18 mouse cellular contexts compared by ENCODE assay signal in genomic region chr15:62457990-62458389, GRCm38 (mm10).
DNase-seq lines count a peak whose midpoint lies in the region; ATAC-seq lines count a peak whose summit lies in the region.
"Had no signal": no experiment of that assay in that cellular context is flagged by ENCODE, and none has a peak within 500 bp of the region (broad histone marks: within the 10 kb centered on the region; RNA-seq: fewer than 3 reads in every experiment).

No protein-coding gene starts in this region.

- peak overlapping the region; percentile 44 for H3K27ac ChIP-seq in embryonic facial prominence, embryonic 10.5 days (replicated peaks)
- H3K27ac ChIP-seq: forebrain, embryonic 12.5 days; hindbrain, postnatal 0 days; liver, embryonic 12.5 days had no signal

- H3K4me1 ChIP-seq in embryonic facial prominence, embryonic 10.5 days = peaks cover 19% of the 10 kb centered on the region
- H3K4me1 ChIP-seq: heart, embryonic 12.5 days had no signal

- no peak overlapping the region for H3K4me3 ChIP-seq in embryonic facial prominence, embryonic 10.5 days
- H3K4me3 ChIP-seq: forebrain, embryonic 12.5 days; heart, embryonic 12.5 days; liver, embryonic 12.5 days had no signal

- 17% methylated on average over 2 of the region's 2 CpGs for WGBS in embryonic facial prominence, embryonic 10.5 days

- no peaks in the 10 kb centered on the region for H3K9me3 ChIP-seq in embryonic facial prominence, embryonic 10.5 days
- H3K9me3 ChIP-seq: forebrain, embryonic 12.5 days; heart, embryonic 12.5 days; liver, embryonic 12.5 days had no signal

- H3K36me3 ChIP-seq in embryonic facial prominence, embryonic 10.5 days (replicated peaks) = no peaks in the 10 kb centered on the region
- H3K36me3 ChIP-seq: forebrain, embryonic 12.5 days; heart, embryonic 12.5 days; liver, embryonic 12.5 days had no signal

- H3K27me3 ChIP-seq in embryonic facial prominence, embryonic 10.5 days (replicated peaks; ENCODE audit: low read depth, poor library complexity, severe bottlenecking) = no peaks in the 10 kb centered on the region
- H3K27me3 ChIP-seq: forebrain, embryonic 12.5 days; heart, embryonic 12.5 days; liver, embryonic 12.5 days had no signal

- peak; percentile 15 for ATAC-seq in CD4-positive, CD25-positive, alpha-beta regulatory T cell, adult 4 months
- no peak for ATAC-seq in erythroid progenitor cell, adult 5-6 weeks (replicated peaks; ENCODE audit: low FRiP score, poor library complexity, severe bottlenecking)
- ATAC-seq: hindbrain, postnatal 0 days; liver, embryonic 12.5 days had no signal

- peak; percentile 21 for DNase-seq in embryo, embryonic 10 days (ENCODE audit: low spot score)
- DNase-seq in embryo, embryonic 9.5 days (ENCODE audit: extremely low spot score) = no peak
- no peak for DNase-seq in embryonic facial prominence, embryonic 10.5 days (ENCODE audit: low spot score)
- DNase-seq in thymus, postnatal 0 days (ENCODE audit: low spot score) = peak; percentile 57
- no peak for DNase-seq in urinary bladder, postnatal 10 days (ENCODE audit: low spot score)
- no peak for DNase-seq in heart, adult 8-10 months (ENCODE audit: low spot score)
- DNase-seq: adrenal gland, postnatal 25 days; cerebellum, postnatal 14 days; gastrocnemius, postnatal 36 days; heart, postnatal 4 days; left cerebral cortex, postnatal 4 days; right cerebral cortex, postnatal 14 days had no signal

Comparison
In these comparisons a context has a peak if more than half of its experiments do, and no peak if none do; other contexts are left out.
1. DNase-seq: peak in embryo, embryonic 10 days (single experiment) and thymus, postnatal 0 days (single experiment); none in embryo, embryonic 9.5 days (single experiment), embryonic facial prominence, embryonic 10.5 days (single experiment), urinary bladder, postnatal 10 days (single experiment) and heart, adult 8-10 months (single experiment).